Mouse (Mus musculus): Measurements from ENCODE around the gene Spg11.
"Not testable (repeated sequence)": the region's sequence is repeated elsewhere in the genome, so short reads cannot be mapped to it uniquely, and the experiment has no call there.

Spg11 gene

GRCm38 (mm10) chr2:122065200-122065969, 52.8 kb downstream of the Spg11 start:
- no peak for DNase-seq (ENCODE audit: low spot score in 2 of 2)

- DNase-seq (ENCODE audit: low spot score in 2 of 2): no peak
These were observed 58.6 kb downstream of the Spg11 start for GRCm38 (mm10) chr2:122059365-122060115.

GRCm38 (mm10) chr2:122043926-122044325, 74.3 kb downstream of the Spg11 start:
- DNase-seq (ENCODE audit: low spot score in 2 of 2): no peak

- DNase-seq (ENCODE audit: low spot score in 2 of 2): no peak
These were observed 82.1 kb downstream of the Spg11 start for GRCm38 (mm10) chr2:122036064-122036463.

GRCm38 (mm10) chr2:122031970-122032369, 86.2 kb downstream of the Spg11 start:
- DNase-seq (ENCODE audit: low spot score in 2 of 2): no peak

GRCm38 (mm10) chr2:122028756-122029700, 89.2 kb downstream of the Spg11 start:
- DNase-seq (ENCODE audit: low spot score in 2 of 2): no peak

- DNase-seq (ENCODE audit: low spot score in 2 of 2): peak; percentile 49 to 74
These were observed 90.1 kb downstream of the Spg11 start, which contains the start of gene Eif3j1 for GRCm38 (mm10) chr2:122027862-122028755. Eif3j1 (plus strand) TSS chr2:122028546.

GRCm38 (mm10) chr2:122027091-122027490, 91.1 kb downstream of the Spg11 start:
- DNase-seq (ENCODE audit: low spot score in 2 of 2): not testable (repeated sequence)

GRCm38 (mm10) chr2:122022284-122022683, 95.9 kb downstream of the Spg11 start:
- no peak for DNase-seq (ENCODE audit: low spot score in 2 of 2)

GRCm38 (mm10) chr2:122018705-122019104, 99.5 kb downstream of the Spg11 start:
- no peak for DNase-seq (ENCODE audit: low spot score in 2 of 2)

GRCm38 (mm10) chr2:122011441-122011840, 106.7 kb downstream of the Spg11 start:
- DNase-seq (ENCODE audit: low spot score in 2 of 2): no peak

- no peak for DNase-seq (ENCODE audit: low spot score in 2 of 2)
These were observed 109.4 kb downstream of the Spg11 start for GRCm38 (mm10) chr2:122008832-122009231.
